Mouse (Mus musculus): ENCODE results near the gene Arhgap42. TPM values are rescaled to one million over a fixed set of nuclear protein-coding genes. Genes with fewer than 3 reads are reported as not detected.

The Arhgap42 gene
- polyA plus RNA-seq, 1 experiment = 16.1 TPM

DNA sequence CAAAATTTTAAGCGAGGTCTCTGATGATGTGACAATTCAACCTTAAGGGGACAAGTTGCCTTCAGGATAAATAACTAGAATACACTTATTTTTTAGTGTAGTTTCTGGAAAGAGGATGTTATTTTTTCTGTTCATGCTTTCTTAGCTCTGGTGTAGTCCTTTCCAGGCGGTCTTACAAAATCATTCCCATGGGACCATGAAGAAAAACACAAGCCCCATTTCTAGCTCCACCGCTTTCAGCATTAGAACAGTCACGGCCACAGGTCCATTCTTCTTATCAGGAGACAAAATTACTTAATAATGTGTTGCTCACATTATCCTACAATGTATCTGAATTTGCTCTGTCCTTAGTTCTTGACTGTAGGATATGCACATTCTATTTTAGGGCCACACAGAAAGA is 46.2 kb downstream of the Arhgap42 start:
- Histone ChIP-seq H3K4me3 (ENCODE audit: low read depth, low read length) (no peak overlapping the region), H3K4me1 (ENCODE audit: control insufficient read depth, insufficient read depth, low read length) (no peaks in the 10 kb centered on the region), H3K27me3 (ENCODE audit: control insufficient read depth, insufficient read depth, low read length, poor library complexity, severe bottlenecking) (no peaks in the 10 kb centered on the region), H3K36me3 (ENCODE audit: control insufficient read depth, insufficient read depth, low read length, poor library complexity, severe bottlenecking) (no peaks in the 10 kb centered on the region), H3K9me3 (replicated peaks; ENCODE audit: control insufficient read depth, insufficient read depth, low read length, poor library complexity, severe bottlenecking) (no peaks in the 10 kb centered on the region), H3K27ac (ENCODE audit: insufficient read depth, low read length) (no peak overlapping the region), H3K9ac (ENCODE audit: low read depth, poor library complexity, severe bottlenecking) (no peak overlapping the region)
- no peak for TF ChIP-seq EP300 (IDR thresholded peaks at IDR 0.05; ENCODE audit: insufficient read depth, low read depth, low read length)
- no peak for TF ChIP-seq CTCF (IDR thresholded peaks at IDR 0.05; ENCODE audit: low read depth, low read length)
- no peak for TF ChIP-seq POLR2A (IDR thresholded peaks at IDR 0.05; ENCODE audit: insufficient read depth, low read length)

DNA sequence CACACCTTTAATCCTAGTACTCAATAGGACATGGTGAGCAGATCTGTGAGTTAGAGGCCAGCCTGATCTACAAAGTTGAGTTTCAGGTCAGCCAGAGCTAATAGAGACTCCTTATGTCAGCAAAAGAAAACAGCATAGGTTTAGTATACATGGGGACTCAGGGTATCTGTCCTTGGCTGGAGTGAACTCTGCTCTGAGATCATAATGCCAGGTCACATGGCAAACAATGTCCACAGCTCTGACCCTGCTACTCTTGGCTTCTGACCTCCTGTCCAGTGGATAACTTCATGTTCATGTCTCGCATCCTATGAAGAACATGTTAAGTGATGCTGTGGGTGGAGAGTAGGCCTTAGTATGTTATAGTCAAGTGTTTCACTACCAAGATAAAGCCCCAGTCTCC is 48.1 kb downstream of the Arhgap42 start:
- Histone ChIP-seq H3K9ac (ENCODE audit: low read depth, poor library complexity, severe bottlenecking) (no peak overlapping the region), H3K4me3 (ENCODE audit: low read depth, low read length) (no peak overlapping the region), H3K9me3 (replicated peaks; ENCODE audit: control insufficient read depth, insufficient read depth, low read length, poor library complexity, severe bottlenecking) (no peaks in the 10 kb centered on the region), H3K4me1 (ENCODE audit: control insufficient read depth, insufficient read depth, low read length) (no peaks in the 10 kb centered on the region), H3K27me3 (ENCODE audit: control insufficient read depth, insufficient read depth, low read length, poor library complexity, severe bottlenecking) (no peaks in the 10 kb centered on the region), H3K36me3 (ENCODE audit: control insufficient read depth, insufficient read depth, low read length, poor library complexity, severe bottlenecking) (no peaks in the 10 kb centered on the region), H3K27ac (ENCODE audit: insufficient read depth, low read length) (no peak overlapping the region)
- no peak for TF ChIP-seq POLR2A (IDR thresholded peaks at IDR 0.05; ENCODE audit: insufficient read depth, low read length)
- no peak for TF ChIP-seq CTCF (IDR thresholded peaks at IDR 0.05; ENCODE audit: low read depth, low read length)
- no peak for TF ChIP-seq EP300 (IDR thresholded peaks at IDR 0.05; ENCODE audit: insufficient read depth, low read depth, low read length)

DNA sequence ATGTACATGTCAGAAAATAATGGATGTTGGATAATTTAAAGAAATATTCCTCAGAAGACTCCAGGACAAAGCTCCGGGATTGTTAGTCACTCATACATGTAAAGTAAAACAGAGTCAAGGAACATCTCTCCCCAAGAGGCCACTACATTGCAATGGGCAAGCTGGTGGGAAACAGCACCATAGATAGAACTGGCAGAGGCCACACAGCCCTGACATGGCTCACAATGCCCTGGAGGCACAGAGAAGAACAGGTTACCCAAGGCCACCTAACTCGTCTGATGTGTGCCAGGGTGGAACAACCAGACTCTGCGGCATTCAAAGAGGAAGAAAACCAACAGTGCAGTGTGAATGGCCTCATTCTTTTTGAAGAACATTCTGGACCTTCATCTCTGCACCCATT is 50.7 kb downstream of the Arhgap42 start:
- Histone ChIP-seq H3K4me1 (ENCODE audit: control insufficient read depth, insufficient read depth, low read length) (no peaks in the 10 kb centered on the region), H3K4me3 (ENCODE audit: low read depth, low read length) (no peak overlapping the region), H3K9me3 (replicated peaks; ENCODE audit: control insufficient read depth, insufficient read depth, low read length, poor library complexity, severe bottlenecking) (no peaks in the 10 kb centered on the region), H3K27ac (ENCODE audit: insufficient read depth, low read length) (no peak overlapping the region), H3K9ac (ENCODE audit: low read depth, poor library complexity, severe bottlenecking) (no peak overlapping the region), H3K36me3 (ENCODE audit: control insufficient read depth, insufficient read depth, low read length, poor library complexity, severe bottlenecking) (no peaks in the 10 kb centered on the region), H3K27me3 (ENCODE audit: control insufficient read depth, insufficient read depth, low read length, poor library complexity, severe bottlenecking) (no peaks in the 10 kb centered on the region)
- TF ChIP-seq POLR2A (IDR thresholded peaks at IDR 0.05; ENCODE audit: insufficient read depth, low read length) (no peak), EP300 (IDR thresholded peaks at IDR 0.05; ENCODE audit: insufficient read depth, low read depth, low read length) (no peak), CTCF (IDR thresholded peaks at IDR 0.05; ENCODE audit: low read depth, low read length) (no peak)

GRCm38 (mm10) chr9:9177745-9178144 is 61.2 kb downstream of the Arhgap42 start:
- H3K27me3 ChIP-seq (ENCODE audit: control insufficient read depth, insufficient read depth, low read length, poor library complexity, severe bottlenecking) = no peaks in the 10 kb centered on the region
- TF ChIP-seq POLR2A (IDR thresholded peaks at IDR 0.05; ENCODE audit: insufficient read depth, low read length) (no peak), CTCF (IDR thresholded peaks at IDR 0.05; ENCODE audit: low read depth, low read length) (no peak), EP300 (IDR thresholded peaks at IDR 0.05; ENCODE audit: insufficient read depth, low read depth, low read length) (no peak)

GRCm38 (mm10) chr9:9174924-9175323 is 64.0 kb downstream of the Arhgap42 start:
- no peaks in the 10 kb centered on the region for H3K9me3 ChIP-seq (replicated peaks; ENCODE audit: control insufficient read depth, insufficient read depth, low read length, poor library complexity, severe bottlenecking)
- no peak overlapping the region for H3K9ac ChIP-seq (ENCODE audit: low read depth, poor library complexity, severe bottlenecking)
- H3K27ac ChIP-seq (ENCODE audit: insufficient read depth, low read length) = no peak overlapping the region
- no peak overlapping the region for H3K4me3 ChIP-seq (ENCODE audit: low read depth, low read length)
- H3K4me1 ChIP-seq (ENCODE audit: control insufficient read depth, insufficient read depth, low read length) = no peaks in the 10 kb centered on the region
- no peaks in the 10 kb centered on the region for H3K36me3 ChIP-seq (ENCODE audit: control insufficient read depth, insufficient read depth, low read length, poor library complexity, severe bottlenecking)
- no peaks in the 10 kb centered on the region for H3K27me3 ChIP-seq (ENCODE audit: control insufficient read depth, insufficient read depth, low read length, poor library complexity, severe bottlenecking)
- TF ChIP-seq EP300 (IDR thresholded peaks at IDR 0.05; ENCODE audit: insufficient read depth, low read depth, low read length) (no peak), CTCF (IDR thresholded peaks at IDR 0.05; ENCODE audit: low read depth, low read length) (no peak), POLR2A (IDR thresholded peaks at IDR 0.05; ENCODE audit: insufficient read depth, low read length) (no peak)

More at GRCm38 (mm10) chr9:9177745-9178144, 61.2 kb downstream of the Arhgap42 start:
- Histone ChIP-seq H3K9ac (ENCODE audit: low read depth, poor library complexity, severe bottlenecking) (no peak overlapping the region), H3K9me3 (replicated peaks; ENCODE audit: control insufficient read depth, insufficient read depth, low read length, poor library complexity, severe bottlenecking) (no peaks in the 10 kb centered on the region), H3K4me1 (ENCODE audit: control insufficient read depth, insufficient read depth, low read length) (no peaks in the 10 kb centered on the region), H3K36me3 (ENCODE audit: control insufficient read depth, insufficient read depth, low read length, poor library complexity, severe bottlenecking) (no peaks in the 10 kb centered on the region), H3K4me3 (ENCODE audit: low read depth, low read length) (no peak overlapping the region), H3K27ac (ENCODE audit: insufficient read depth, low read length) (no peak overlapping the region)

DNA sequence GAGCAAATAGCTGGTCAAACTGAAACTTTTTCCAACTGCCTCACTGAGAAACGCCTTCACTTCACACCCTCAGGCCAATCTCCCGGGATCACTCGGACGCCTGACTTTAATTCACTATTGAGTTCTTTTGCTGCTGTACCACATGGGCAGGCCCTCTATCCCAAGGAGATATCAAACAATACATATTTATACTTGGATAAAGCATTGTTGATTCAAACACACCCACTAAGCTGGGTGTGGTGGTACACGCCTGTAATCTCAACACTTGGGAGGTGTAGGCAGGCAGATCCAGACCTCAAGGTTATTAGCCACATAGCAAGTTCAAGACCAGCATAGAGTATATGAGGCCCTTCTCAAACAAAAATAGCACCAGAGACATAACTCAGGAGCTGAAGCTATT is 64.7 kb downstream of the Arhgap42 start:
- Histone ChIP-seq H3K4me3 (ENCODE audit: low read depth, low read length) (no peak overlapping the region), H3K9ac (ENCODE audit: low read depth, poor library complexity, severe bottlenecking) (no peak overlapping the region), H3K27me3 (ENCODE audit: control insufficient read depth, insufficient read depth, low read length, poor library complexity, severe bottlenecking) (no peaks in the 10 kb centered on the region), H3K4me1 (ENCODE audit: control insufficient read depth, insufficient read depth, low read length) (no peaks in the 10 kb centered on the region), H3K9me3 (replicated peaks; ENCODE audit: control insufficient read depth, insufficient read depth, low read length, poor library complexity, severe bottlenecking) (no peaks in the 10 kb centered on the region), H3K36me3 (ENCODE audit: control insufficient read depth, insufficient read depth, low read length, poor library complexity, severe bottlenecking) (no peaks in the 10 kb centered on the region), H3K27ac (ENCODE audit: insufficient read depth, low read length) (no peak overlapping the region)
- no peak for TF ChIP-seq CTCF (IDR thresholded peaks at IDR 0.05; ENCODE audit: low read depth, low read length)
- no peak for TF ChIP-seq POLR2A (IDR thresholded peaks at IDR 0.05; ENCODE audit: insufficient read depth, low read length)
- TF ChIP-seq EP300 (IDR thresholded peaks at IDR 0.05; ENCODE audit: insufficient read depth, low read depth, low read length) = no peak

All from ES-Bruce4 (cell line).